Mouse (Mus musculus): ENCODE measurements around the gene Fbl. TPM values are rescaled to one million over a fixed set of nuclear protein-coding genes. Genes with fewer than 3 reads are reported as not detected.
"Not testable (repeated sequence)": the region's sequence is repeated elsewhere in the genome, so short reads cannot be mapped to it uniquely, and the experiment has no call there.

Gene Fbl
- polyA plus RNA-seq, 1 experiment from 2014 or later = 52.5 TPM

GRCm38 (mm10) chr7:28218951-28219740, 49.6 kb downstream of the Fbl start:
- H3K36me3 ChIP-seq (ENCODE audit: control insufficient read depth, insufficient read depth, low read length); ATAC-seq (replicated peaks; ENCODE audit: low FRiP score, low TSS enrichment, low read depth); H3K27ac ChIP-seq (ENCODE audit: low read depth); H3K4me1 ChIP-seq (replicated peaks; ENCODE audit: control insufficient read depth, insufficient read depth, low read length); H3K9ac ChIP-seq (ENCODE audit: low read length); H3K9me3 ChIP-seq (ENCODE audit: control insufficient read depth, low read length); H3K4me3 ChIP-seq (ENCODE audit: low read depth, low read length); H3K4me2 ChIP-seq (ENCODE audit: low read length); H3K27me3 ChIP-seq (replicated peaks; ENCODE audit: control insufficient read depth, insufficient read depth, low read length); DNase-seq (ENCODE audit: low spot score): not testable (repeated sequence)
- 91% methylated on average over 20 of the region's 20 CpGs for WGBS

- not testable (repeated sequence) for DNase-seq (ENCODE audit: low spot score); H3K27me3 ChIP-seq (replicated peaks; ENCODE audit: control insufficient read depth, insufficient read depth, low read length); H3K4me3 ChIP-seq (ENCODE audit: low read depth, low read length); H3K9ac ChIP-seq (ENCODE audit: low read length); H3K36me3 ChIP-seq (ENCODE audit: control insufficient read depth, insufficient read depth, low read length); ATAC-seq (replicated peaks; ENCODE audit: low FRiP score, low TSS enrichment, low read depth); H3K4me2 ChIP-seq (ENCODE audit: low read length); H3K27ac ChIP-seq (ENCODE audit: low read depth); H3K4me1 ChIP-seq (replicated peaks; ENCODE audit: control insufficient read depth, insufficient read depth, low read length); H3K9me3 ChIP-seq (ENCODE audit: control insufficient read depth, low read length)
- 82% methylated on average over 4 of the region's 4 CpGs for WGBS
Measured at GRCm38 (mm10) chr7:28226836-28227235, 57.3 kb downstream of the Fbl start.

GRCm38 (mm10) chr7:28227421-28227820, 57.9 kb downstream of the Fbl start:
- not testable (repeated sequence) for DNase-seq (ENCODE audit: low spot score); ATAC-seq (replicated peaks; ENCODE audit: low FRiP score, low TSS enrichment, low read depth); H3K27me3 ChIP-seq (replicated peaks; ENCODE audit: control insufficient read depth, insufficient read depth, low read length); H3K4me3 ChIP-seq (ENCODE audit: low read depth, low read length); H3K4me2 ChIP-seq (ENCODE audit: low read length); H3K9ac ChIP-seq (ENCODE audit: low read length); H3K36me3 ChIP-seq (ENCODE audit: control insufficient read depth, insufficient read depth, low read length); H3K9me3 ChIP-seq (ENCODE audit: control insufficient read depth, low read length); H3K4me1 ChIP-seq (replicated peaks; ENCODE audit: control insufficient read depth, insufficient read depth, low read length); H3K27ac ChIP-seq (ENCODE audit: low read depth)
- WGBS = 89% methylated on average over 4 of the region's 4 CpGs

Other genes starting within 250 kb of the Fbl start
- gene Zfp974, start 240.2 kb upstream of the Fbl start, polyA plus RNA-seq (2014; fragmentation: Nextera tagmentation; extraction: Ambion mirVana) = 7.2 and 9.5 TPM in 2 replicates
- gene Zfp780b, start 190.5 kb upstream of the Fbl start, polyA plus RNA-seq (2014; fragmentation: Nextera tagmentation; extraction: Ambion mirVana) = 16.8 and 18.7 TPM in 2 replicates
- 5.9 and 6.7 TPM in 2 replicates for gene Zfp850, start 155.6 kb upstream of the Fbl start, polyA plus RNA-seq (2014; fragmentation: Nextera tagmentation; extraction: Ambion mirVana)
- 281 and 298 TPM in 2 replicates for gene Psmc4, start 119.6 kb upstream of the Fbl start, polyA plus RNA-seq (2014; fragmentation: Nextera tagmentation; extraction: Ambion mirVana)
- gene Fcgbp, start 98.5 kb upstream of the Fbl start, polyA plus RNA-seq (2014; fragmentation: Nextera tagmentation; extraction: Ambion mirVana) = 16.0 and 46.1 TPM in 2 replicates
- gene 9530053A07Rik, start 40.2 kb upstream of the Fbl start, polyA plus RNA-seq (2014; fragmentation: Nextera tagmentation; extraction: Ambion mirVana) = not detected in 2 replicates
- 10.0 and 11.9 TPM in 2 replicates for gene Dyrk1b, start 9.8 kb downstream of the Fbl start, polyA plus RNA-seq (2014; fragmentation: Nextera tagmentation; extraction: Ambion mirVana)
- 3.2 and 3.3 TPM in 2 replicates for gene Eid2, start 98.2 kb downstream of the Fbl start, polyA plus RNA-seq (2014; fragmentation: Nextera tagmentation; extraction: Ambion mirVana)
- gene Eid2b, start 108.0 kb downstream of the Fbl start, polyA plus RNA-seq (2014; fragmentation: Nextera tagmentation; extraction: Ambion mirVana) = 9.4 and 9.5 TPM in 2 replicates
- gene Selenov, start 121.5 kb downstream of the Fbl start, polyA plus RNA-seq (2014; fragmentation: Nextera tagmentation; extraction: Ambion mirVana) = 0.28 TPM in 1 of 2 replicates, not detected in the other
- gene Dll3, start 132.5 kb downstream of the Fbl start, polyA plus RNA-seq (2014; fragmentation: Nextera tagmentation; extraction: Ambion mirVana) = 6.4 and 6.8 TPM in 2 replicates
- gene Timm50, start 142.4 kb downstream of the Fbl start, polyA plus RNA-seq (2014; fragmentation: Nextera tagmentation; extraction: Ambion mirVana) = 183 and 198 TPM in 2 replicates
- gene Supt5, start 169.0 kb downstream of the Fbl start, polyA plus RNA-seq (2014; fragmentation: Nextera tagmentation; extraction: Ambion mirVana) = 74.5 and 78.9 TPM in 2 replicates
- gene Rps16, start 180.9 kb downstream of the Fbl start, polyA plus RNA-seq (2014; fragmentation: Nextera tagmentation; extraction: Ambion mirVana) = 1,380 and 1,495 TPM in 2 replicates
- gene Plekhg2, start 202.9 kb downstream of the Fbl start, polyA plus RNA-seq (2014; fragmentation: Nextera tagmentation; extraction: Ambion mirVana) = 54.3 and 68.4 TPM in 2 replicates
- 19.0 and 21.9 TPM in 2 replicates for gene Zfp36, start 210.5 kb downstream of the Fbl start, polyA plus RNA-seq (2014; fragmentation: Nextera tagmentation; extraction: Ambion mirVana)
- gene Med29, start 223.0 kb downstream of the Fbl start, polyA plus RNA-seq (2014; fragmentation: Nextera tagmentation; extraction: Ambion mirVana) = 53.3 and 60.2 TPM in 2 replicates
- gene Paf1, start 223.2 kb downstream of the Fbl start, polyA plus RNA-seq (2014; fragmentation: Nextera tagmentation; extraction: Ambion mirVana) = 64.4 and 71.6 TPM in 2 replicates